Mouse (Mus musculus) forebrain, embryonic 10.5 days (tissue): ENCODE measurements around the gene Lysmd3. TPM values are rescaled to one million over a fixed set of nuclear protein-coding genes. Genes with fewer than 3 reads are reported as not detected.

ENCODE experiments used
- DNase-seq: peaks from one replicate; pipeline ENCODE4 v3.0.0-alpha.2; 2017; ENCODE audit warnings: low spot score; ENCODE audit errors: extremely low spot score
- H3K27ac ChIP-seq: fragments of 300-500 bp; sonication (generic); 2 replicates; pipeline ENCODE4 v1.5.1; 2016; ENCODE audit warnings: mild to moderate bottlenecking
- H3K27me3 ChIP-seq: fragments of 300-500 bp; sonication (generic); 2 replicates; pipeline ENCODE4 v1.6.1; 2016; ENCODE audit warnings: mild to moderate bottlenecking; ENCODE audit not compliant: poor library complexity, severe bottlenecking
- H3K36me3 ChIP-seq: fragments of 300-500 bp; sonication (generic); replicated peaks from 2 replicates; pipeline ENCODE4 v1.6.1; 2016; ENCODE audit warnings: mild to moderate bottlenecking, moderate library complexity
- H3K4me1 ChIP-seq: fragments of 300-500 bp; sonication (generic); 2 replicates; pipeline ENCODE4 v1.6.1; 2016
- H3K4me3 ChIP-seq: fragments of 300-500 bp; sonication (generic); 2 replicates; pipeline ENCODE4 v1.5.1; 2016; ENCODE audit warnings: mild to moderate bottlenecking, moderate library complexity
- H3K9me3 ChIP-seq: fragments of 300-500 bp; sonication (generic); 2 replicates; pipeline ENCODE4 v1.6.1; 2016; ENCODE audit warnings: mild to moderate bottlenecking, moderate library complexity
- WGBS: fragments of 180-500 bp; shearing (Covaris S2); methylation state at CpG from one replicate; pipeline ENCODE4 v1.1.7; 2016; 5-methylcytosine and 5-hydroxymethylcytosine counted together
- polyA plus RNA-seq: library from polyadenylated mRNA; unstranded; fragments of >200 nt; fragmentation: Nextera tagmentation; extraction: Ambion mirVana; gene quantifications from 2 replicates; pipeline ENCODE4 v1.2.1, GENCODE M21; 2016

The Lysmd3 gene
- polyA plus RNA-seq, 1 experiment from 2014 or later: 20.3 TPM

DNA sequence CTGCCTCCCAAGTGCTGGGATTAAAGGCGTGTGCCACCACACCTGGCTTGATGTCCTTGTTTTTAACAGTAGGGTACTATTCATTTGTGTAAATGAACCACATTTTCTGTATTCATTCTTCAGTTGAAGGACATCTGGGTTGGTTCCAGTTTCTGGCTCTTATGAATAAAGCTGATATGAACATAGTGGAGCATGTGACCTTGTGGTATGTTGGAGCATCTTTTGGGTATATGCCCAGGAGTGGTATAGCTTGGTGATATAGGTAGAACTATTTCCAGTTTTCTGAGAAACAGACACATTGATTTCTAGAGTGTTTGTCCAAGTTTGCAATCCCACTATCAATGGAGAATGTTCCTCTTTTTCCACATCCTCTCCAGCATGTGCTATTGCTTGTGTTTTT is 56.4 kb downstream of the Lysmd3 start:
- Histone ChIP-seq H3K4me3 (no peak overlapping the region), H3K36me3 (no peaks in the 10 kb centered on the region), H3K9me3 (no peaks in the 10 kb centered on the region), H3K4me1 (peaks cover 29% of the 10 kb centered on the region), H3K27ac (no peak overlapping the region), H3K27me3 (peaks cover 7% of the 10 kb centered on the region; the same call in 1 of the 2 replicates)
- no peak for DNase-seq
- 92% methylated on average over 1 of the region's 1 CpGs for WGBS

Other genes with a start within 250 kb of the Lysmd3 start
- 28.1 and 30.3 TPM in 2 replicates for gene Adgrv1, start 24.5 kb upstream of the Lysmd3 start, polyA plus RNA-seq
- gene Polr3g, start 53.4 kb downstream of the Lysmd3 start, polyA plus RNA-seq: 21.7 and 24.3 TPM in 2 replicates
- gene Mblac2, start 53.7 kb downstream of the Lysmd3 start, polyA plus RNA-seq: 3.5 and 4.4 TPM in 2 replicates
- gene Cetn3, start 125.4 kb downstream of the Lysmd3 start, polyA plus RNA-seq: 237 and 275 TPM in 2 replicates